Mouse (Mus musculus) lung, embryonic 15.5 days (tissue): Measurements from ENCODE around the gene Exoc8. TPM values are rescaled to one million over a fixed set of nuclear protein-coding genes. Genes with fewer than 3 reads are reported as not detected.

Source experiments
- polyA plus RNA-seq: library from polyadenylated mRNA; unstranded; fragments of >200 nt; fragmentation: Nextera tagmentation; extraction: Ambion mirVana; gene quantifications from 2 replicates; pipeline ENCODE4 v1.2.1, GENCODE M21; 2015

Exoc8 gene
- polyA plus RNA-seq, 1 experiment from 2014 or later = 9.7 TPM

Other genes starting within 250 kb of the Exoc8 start
- gene 2310022B05Rik, start 234.3 kb downstream of the Exoc8 start, polyA plus RNA-seq = 29.9 and 30.1 TPM in 2 replicates
- 47.0 and 49.7 TPM in 2 replicates for gene Ttc13, start 175.7 kb downstream of the Exoc8 start, polyA plus RNA-seq
- 21.8 and 23.8 TPM in 2 replicates for gene Arv1, start 175.6 kb downstream of the Exoc8 start, polyA plus RNA-seq
- gene Fam89a, start 145.9 kb downstream of the Exoc8 start, polyA plus RNA-seq = 11.3 and 14.4 TPM in 2 replicates
- gene Trim67, start 104.6 kb downstream of the Exoc8 start, polyA plus RNA-seq = 0.66 and 0.67 TPM in 2 replicates
- gene Gnpat, start 34.7 kb downstream of the Exoc8 start, polyA plus RNA-seq = 93.6 and 99.0 TPM in 2 replicates
- gene 2810004N23Rik, start 34.6 kb downstream of the Exoc8 start, polyA plus RNA-seq = 42.0 and 43.9 TPM in 2 replicates
- gene Sprtn, start 181 bp upstream of the Exoc8 start, polyA plus RNA-seq = 10.3 and 10.5 TPM in 2 replicates
- 12.0 and 13.3 TPM in 2 replicates for gene Egln1, start 51.6 kb upstream of the Exoc8 start, polyA plus RNA-seq
- 118 and 123 TPM in 2 replicates for gene Tsnax, start 115.3 kb upstream of the Exoc8 start, polyA plus RNA-seq
- gene Disc1, start 156.5 kb upstream of the Exoc8 start, polyA plus RNA-seq = 2.9 and 3.0 TPM in 2 replicates